Mouse (Mus musculus): ENCODE results near the gene Rexo1.

DNA sequence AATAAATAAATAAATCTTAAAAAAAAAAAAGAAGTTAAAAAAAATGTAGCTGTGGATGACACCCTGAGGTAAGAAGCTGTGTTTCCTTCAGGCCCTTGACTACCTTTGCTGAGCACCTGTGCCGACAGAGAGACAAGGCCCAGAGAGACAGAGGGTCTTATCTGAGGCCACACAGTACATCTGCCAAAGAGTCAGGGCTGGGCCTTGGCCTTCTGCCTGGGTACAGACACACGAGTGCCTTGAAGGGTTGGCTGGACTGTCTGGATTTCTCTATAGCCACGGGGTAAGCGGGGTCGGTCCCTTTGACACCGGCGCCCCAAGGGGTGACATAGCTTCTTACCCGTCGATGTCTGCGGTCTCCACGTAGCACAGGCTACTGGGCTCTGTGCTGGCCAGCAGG is 28.6 kb downstream of the Rexo1 start:
- TF ChIP-seq CTCF (IDR thresholded peaks at IDR 0.05; ENCODE audit: insufficient read depth, low read length) (no peak), POLR2A (IDR thresholded peaks at IDR 0.05; ENCODE audit: borderline replicate concordance, extremely low read depth, low read depth, low read length) (no peak)

All from lung, adult 2 months (tissue).